Mouse (Mus musculus) heart, embryonic 13.5 days (tissue): ENCODE results near the gene Itga9. TPM values are rescaled to one million over a fixed set of nuclear protein-coding genes. Genes with fewer than 3 reads are reported as not detected.

Experiments used
- ATAC-seq: fragments of 200-750 bp; cut with Nextera tagmentation; 2 replicates; pipeline ENCODE4 v1.8.0; 2017; ENCODE audit warnings: moderate TSS enrichment; ENCODE audit not compliant: insufficient number of reproducible peaks, low FRiP score, low TSS enrichment; ENCODE audit errors: extremely low read depth
- H3K27ac ChIP-seq: fragments of 300-500 bp; sonication (generic); replicated peaks from 2 replicates; pipeline ENCODE4 v1.5.1; 2015; ENCODE audit warnings: moderate library complexity, mild to moderate bottlenecking, inconsistent platforms
- H3K27me3 ChIP-seq: fragments of 300-500 bp; sonication (generic); replicated peaks from 2 replicates; pipeline ENCODE4 v1.6.1; 2015; ENCODE audit warnings: mild to moderate bottlenecking, inconsistent platforms
- H3K36me3 ChIP-seq: fragments of 300-500 bp; sonication (generic); 2 replicates; pipeline ENCODE4 v1.6.1; 2015; ENCODE audit warnings: mild to moderate bottlenecking, inconsistent platforms
- H3K4me1 ChIP-seq: fragments of 300-500 bp; sonication (generic); 2 replicates; pipeline ENCODE4 v1.6.1; 2015; ENCODE audit warnings: inconsistent platforms
- H3K4me2 ChIP-seq: fragments of 300-500 bp; sonication (generic); 2 replicates; pipeline ENCODE4 v1.6.1; 2015; ENCODE audit warnings: inconsistent platforms, mild to moderate bottlenecking, moderate library complexity
- H3K4me3 ChIP-seq: fragments of 300-500 bp; sonication (generic); 2 replicates; pipeline ENCODE4 v1.5.1; 2015; ENCODE audit warnings: moderate library complexity, mild to moderate bottlenecking, inconsistent platforms
- H3K9ac ChIP-seq: fragments of 300-500 bp; sonication (generic); 2 replicates; pipeline ENCODE4 v1.6.1; 2015; ENCODE audit warnings: inconsistent platforms, mild to moderate bottlenecking, moderate library complexity
- H3K9me3 ChIP-seq: fragments of 300-500 bp; sonication (generic); 2 replicates; pipeline ENCODE4 v1.6.1; 2016; ENCODE audit warnings: inconsistent platforms
- WGBS: fragments of 180-500 bp; shearing (Covaris S2); methylation state at CpG from one replicate; pipeline ENCODE4 v1.1.7; 2015; ENCODE audit warnings: mixed read lengths; 5-methylcytosine and 5-hydroxymethylcytosine counted together
- polyA plus RNA-seq: library from polyadenylated mRNA; unstranded; fragments of >200 nt; fragmentation: Nextera tagmentation; extraction: Ambion mirVana; gene quantifications from 2 replicates; pipeline ENCODE4 v1.2.1, GENCODE M21; 2015

Itga9 gene
- polyA plus RNA-seq, 1 experiment from 2014 or later, result 6.5 TPM

DNA sequence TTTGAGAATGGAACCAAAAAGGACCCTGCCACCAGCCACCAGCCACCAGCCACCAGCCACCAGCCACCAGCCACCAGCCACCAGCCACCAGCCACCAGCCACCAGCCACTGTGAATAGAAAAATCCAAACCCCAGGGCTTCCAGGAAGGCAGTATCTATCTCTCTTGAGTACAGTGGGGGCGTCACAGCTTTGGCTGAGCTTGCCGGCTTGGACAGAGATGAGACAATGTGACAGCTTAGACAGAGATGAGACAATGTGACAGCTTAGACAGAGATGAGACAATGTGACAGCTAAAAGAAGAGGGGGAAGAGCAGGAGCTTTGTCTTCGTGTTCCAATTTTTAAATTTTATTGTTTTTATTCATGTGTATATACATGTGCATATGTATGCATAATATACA lies 49.2 kb downstream of the Itga9 start:
- Histone ChIP-seq H3K4me1 (peaks cover 36% of the 10 kb centered on the region), H3K4me2 (no peak overlapping the region), H3K36me3 (peaks cover 36% of the 10 kb centered on the region), H3K9ac (no peak overlapping the region), H3K4me3 (no peak overlapping the region), H3K9me3 (no peaks in the 10 kb centered on the region), H3K27me3 (no peaks in the 10 kb centered on the region), H3K27ac (no peak overlapping the region)
- no peak for ATAC-seq
- 71% methylated on average over 3 of the region's 3 CpGs for WGBS

DNA sequence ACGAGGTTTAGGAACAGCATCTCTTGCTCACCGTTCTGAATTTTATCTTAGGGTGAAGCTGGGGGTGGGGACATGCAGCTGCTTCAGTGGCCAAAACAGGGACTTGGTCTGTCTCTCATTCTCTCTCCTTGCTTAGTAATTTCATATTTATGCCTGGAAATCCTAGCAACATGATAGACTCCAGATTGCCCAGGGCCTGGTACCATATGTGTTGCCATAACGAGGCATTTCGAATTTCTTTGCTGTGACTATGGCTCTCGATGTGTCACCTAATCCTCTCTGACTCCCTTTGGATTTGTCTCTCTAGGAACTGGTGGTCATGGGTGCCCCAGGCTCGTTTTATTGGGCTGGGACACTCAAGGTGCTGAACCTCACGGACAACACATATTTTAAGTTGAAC lies 51.7 kb downstream of the Itga9 start:
- no peak for ATAC-seq
- Histone ChIP-seq H3K27ac (no peak overlapping the region), H3K9me3 (no peaks in the 10 kb centered on the region), H3K4me2 (no peak overlapping the region), H3K4me3 (no peak overlapping the region), H3K36me3 (peaks cover 50% of the 10 kb centered on the region), H3K9ac (no peak overlapping the region), H3K27me3 (no peaks in the 10 kb centered on the region), H3K4me1 (peaks cover 31% of the 10 kb centered on the region)
- 81% methylated on average over 7 of the region's 7 CpGs for WGBS

DNA sequence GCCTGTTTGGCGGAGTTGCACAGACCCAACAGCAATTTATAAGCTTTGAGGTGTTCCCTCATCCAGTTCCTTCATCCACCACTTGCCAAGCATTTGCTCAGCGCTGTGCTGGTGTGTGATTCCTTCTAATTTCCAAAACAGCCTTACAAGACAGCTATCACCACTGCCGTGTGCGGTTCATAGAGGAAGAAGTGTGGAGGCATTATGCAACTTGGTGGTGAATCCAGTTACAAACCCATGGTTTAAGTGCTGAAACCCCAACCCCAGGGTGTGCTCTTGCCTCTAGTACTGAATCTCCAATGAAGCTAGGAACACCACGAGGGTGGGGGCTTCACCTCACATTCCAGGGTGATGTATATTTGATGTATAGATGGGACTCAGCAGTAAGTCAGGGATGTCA lies 53.3 kb downstream of the Itga9 start:
- ATAC-seq, result no peak
- WGBS, result 75% methylated on average over 5 of the region's 5 CpGs
- no peak overlapping the region for H3K4me2 ChIP-seq

DNA sequence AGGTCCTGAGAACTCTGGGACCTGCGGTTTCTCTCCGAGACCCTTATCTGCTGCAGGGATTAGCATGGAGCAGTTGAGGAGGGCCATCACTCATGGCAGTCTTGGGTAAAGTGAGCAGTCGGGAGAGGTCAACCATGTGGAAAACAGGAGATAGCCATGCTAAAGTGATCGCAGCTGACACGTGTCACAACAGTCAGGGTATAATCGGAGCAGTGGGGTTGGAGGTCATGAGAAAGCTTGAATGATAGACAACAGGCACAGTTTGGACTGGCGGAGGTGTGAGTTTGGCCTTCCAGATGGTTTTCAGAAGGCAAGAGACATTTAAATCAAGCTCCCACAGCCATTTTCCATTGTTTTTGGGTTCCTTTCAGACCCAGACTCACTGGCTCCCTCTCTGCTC lies 53.8 kb downstream of the Itga9 start:
- Histone ChIP-seq H3K4me1 (peaks cover 18% of the 10 kb centered on the region), H3K9ac (no peak overlapping the region), H3K4me2 (no peak overlapping the region), H3K4me3 (no peak overlapping the region), H3K27me3 (no peaks in the 10 kb centered on the region), H3K9me3 (no peaks in the 10 kb centered on the region), H3K36me3 (peaks cover 65% of the 10 kb centered on the region), H3K27ac (no peak overlapping the region)
- ATAC-seq, result no peak
- WGBS, result 42% methylated on average over 7 of the region's 7 CpGs

More for the DNA sequence above, 53.3 kb downstream of the Itga9 start:
- no peak overlapping the region for H3K4me3 ChIP-seq
- no peaks in the 10 kb centered on the region for H3K27me3 ChIP-seq
- peaks cover 60% of the 10 kb centered on the region for H3K36me3 ChIP-seq
- H3K9ac ChIP-seq, result no peak overlapping the region
- no peaks in the 10 kb centered on the region for H3K9me3 ChIP-seq
- no peak overlapping the region for H3K27ac ChIP-seq
- peaks cover 22% of the 10 kb centered on the region for H3K4me1 ChIP-seq

DNA sequence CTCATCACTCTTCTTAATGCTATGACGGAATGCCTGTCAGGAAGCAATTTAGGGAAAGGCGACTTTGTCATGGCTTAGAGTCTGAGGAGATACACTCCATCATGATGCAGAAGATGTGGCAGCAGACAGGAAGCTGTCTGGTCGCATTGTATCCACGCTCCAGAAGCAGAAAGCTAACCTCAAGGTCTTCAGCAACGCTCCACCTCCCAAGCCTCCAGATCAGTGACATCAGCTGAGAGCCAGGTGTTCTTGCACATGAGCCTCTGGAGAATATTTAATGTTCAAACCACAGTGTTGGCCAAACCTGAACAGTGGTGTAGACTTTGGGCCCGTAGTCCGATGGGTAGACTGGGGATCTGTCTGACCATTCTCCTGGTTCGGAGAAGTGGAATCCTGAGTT lies 55.5 kb downstream of the Itga9 start:
- no peak overlapping the region for H3K9ac ChIP-seq
- 73% methylated on average over 8 of the region's 8 CpGs for WGBS

DNA sequence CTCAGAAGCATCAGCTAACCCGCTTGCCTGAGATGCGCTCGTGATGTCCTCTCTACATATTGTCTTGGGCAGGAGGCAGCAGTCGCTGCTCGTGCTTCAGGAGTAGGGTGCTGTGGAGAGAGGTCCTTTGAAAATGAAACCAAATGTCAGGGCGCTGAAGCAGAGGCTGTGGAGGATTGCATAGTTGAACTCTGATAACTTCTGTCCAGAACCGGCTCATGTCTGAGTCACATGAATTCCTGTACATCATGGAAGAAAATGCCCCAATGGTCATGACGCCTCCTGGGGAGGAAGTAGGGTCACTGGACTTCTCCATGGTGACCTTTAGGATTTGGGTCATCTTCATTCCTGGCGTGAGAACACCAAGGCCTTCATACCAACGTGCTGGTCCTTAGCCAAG lies 56.0 kb downstream of the Itga9 start:
- peaks cover 16% of the 10 kb centered on the region for H3K4me1 ChIP-seq
- peaks cover 80% of the 10 kb centered on the region for H3K36me3 ChIP-seq
- H3K4me2 ChIP-seq, result no peak overlapping the region
- H3K27me3 ChIP-seq, result no peaks in the 10 kb centered on the region
- H3K9ac ChIP-seq, result no peak overlapping the region
- no peak overlapping the region for H3K4me3 ChIP-seq
- no peak overlapping the region for H3K27ac ChIP-seq
- no peak for ATAC-seq
- WGBS, result 79% methylated on average over 10 of the region's 10 CpGs
- peaks cover 4% of the 10 kb centered on the region; the same call in 1 of the 2 replicates for H3K9me3 ChIP-seq

More for the DNA sequence above, 55.5 kb downstream of the Itga9 start:
- no peak overlapping the region for H3K4me2 ChIP-seq
- H3K4me1 ChIP-seq, result peaks cover 16% of the 10 kb centered on the region
- no peak overlapping the region for H3K27ac ChIP-seq
- no peaks in the 10 kb centered on the region for H3K27me3 ChIP-seq
- no peak for ATAC-seq
- H3K4me3 ChIP-seq, result no peak overlapping the region
- H3K9me3 ChIP-seq, result peaks cover 4% of the 10 kb centered on the region; the same call in 1 of the 2 replicates
- peaks cover 80% of the 10 kb centered on the region for H3K36me3 ChIP-seq

DNA sequence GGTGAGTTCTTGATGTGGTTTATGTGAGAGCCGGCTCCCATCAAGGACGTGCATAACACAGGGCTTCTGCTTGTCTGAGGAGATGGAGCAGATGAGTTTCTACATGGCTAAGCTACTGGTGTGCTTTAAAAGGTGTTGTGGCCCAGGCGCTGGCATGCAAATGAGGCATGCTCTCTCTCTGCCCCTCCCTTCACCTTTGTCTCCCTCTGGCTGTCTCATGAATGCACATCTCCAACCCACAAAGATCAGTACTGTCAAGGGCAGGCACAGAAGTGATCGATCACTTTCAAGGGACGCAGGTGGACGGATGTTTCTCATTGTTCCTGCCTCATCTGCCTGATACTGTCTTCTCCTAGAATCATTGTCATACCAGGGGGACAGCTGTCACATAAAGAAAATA lies 57.4 kb downstream of the Itga9 start:
- WGBS, result 77% methylated on average over 6 of the region's 6 CpGs
- no peak for ATAC-seq
- H3K9ac ChIP-seq, result no peak overlapping the region
- peaks cover 4% of the 10 kb centered on the region; the same call in 1 of the 2 replicates for H3K9me3 ChIP-seq
- H3K4me3 ChIP-seq, result no peak overlapping the region
- peaks cover 16% of the 10 kb centered on the region for H3K4me1 ChIP-seq
- no peaks in the 10 kb centered on the region for H3K27me3 ChIP-seq
- H3K27ac ChIP-seq, result no peak overlapping the region
- peaks cover 81% of the 10 kb centered on the region for H3K36me3 ChIP-seq
- no peak overlapping the region for H3K4me2 ChIP-seq

DNA sequence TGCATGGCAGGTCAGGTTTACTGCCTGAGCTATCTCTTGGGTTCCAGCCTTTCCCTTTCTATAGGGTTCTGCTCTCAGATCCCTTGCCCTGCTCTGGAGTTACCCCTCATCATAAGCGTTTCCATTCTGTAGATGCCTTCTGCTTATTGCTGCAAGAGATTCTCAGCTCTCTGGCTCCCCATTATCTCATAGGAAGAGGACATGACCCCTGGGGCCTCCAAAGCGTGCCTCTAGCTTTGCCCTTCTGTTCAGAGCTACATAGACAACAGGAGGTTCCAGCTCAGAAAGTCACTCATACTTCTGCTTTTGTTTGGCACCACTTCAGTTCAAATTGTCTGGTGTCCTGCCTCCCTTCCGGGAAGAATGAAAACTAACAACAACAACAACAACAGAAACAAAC lies 59.6 kb downstream of the Itga9 start:
- no peak overlapping the region for H3K27ac ChIP-seq
- H3K9ac ChIP-seq, result no peak overlapping the region
- no peak for ATAC-seq
- H3K4me1 ChIP-seq, result peaks cover 6% of the 10 kb centered on the region
- H3K27me3 ChIP-seq, result no peaks in the 10 kb centered on the region
- WGBS, result 58% methylated on average over 3 of the region's 3 CpGs
- H3K9me3 ChIP-seq, result peaks cover 4% of the 10 kb centered on the region; the same call in 1 of the 2 replicates
- H3K36me3 ChIP-seq, result peaks cover 99% of the 10 kb centered on the region
- H3K4me2 ChIP-seq, result no peak overlapping the region
- H3K4me3 ChIP-seq, result no peak overlapping the region

DNA sequence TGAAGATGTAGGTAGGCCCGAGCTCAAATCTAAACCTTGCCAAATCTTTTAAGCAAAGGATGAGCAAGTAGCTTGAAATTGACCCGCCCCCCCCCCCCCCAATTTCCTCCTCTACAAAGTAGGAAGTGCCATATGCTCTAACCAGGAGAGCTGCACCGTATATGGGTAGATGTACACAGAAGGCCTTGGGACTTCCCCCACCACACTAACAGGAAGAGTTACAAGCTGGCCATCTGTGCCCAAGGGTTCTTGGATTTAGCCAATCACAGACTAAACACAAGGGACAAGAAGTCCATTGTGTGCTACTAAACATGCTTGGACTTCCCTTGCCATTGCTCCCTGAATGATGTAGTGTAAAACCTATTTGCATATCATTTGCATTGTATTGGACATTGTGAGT lies 63.2 kb downstream of the Itga9 start:
- no peaks in the 10 kb centered on the region for H3K27me3 ChIP-seq
- H3K4me1 ChIP-seq, result 0 out of 2 replicates have a peak, but pooled peaks cover 3% of the 10 kb centered on the region
- no peak overlapping the region for H3K4me3 ChIP-seq
- no peak overlapping the region for H3K27ac ChIP-seq
- H3K36me3 ChIP-seq, result peaks cover 80% of the 10 kb centered on the region
- H3K9me3 ChIP-seq, result peaks cover 4% of the 10 kb centered on the region; the same call in 1 of the 2 replicates
- 60% methylated on average over 3 of the region's 3 CpGs for WGBS
- no peak for ATAC-seq
- H3K9ac ChIP-seq, result no peak overlapping the region
- no peak overlapping the region for H3K4me2 ChIP-seq

DNA sequence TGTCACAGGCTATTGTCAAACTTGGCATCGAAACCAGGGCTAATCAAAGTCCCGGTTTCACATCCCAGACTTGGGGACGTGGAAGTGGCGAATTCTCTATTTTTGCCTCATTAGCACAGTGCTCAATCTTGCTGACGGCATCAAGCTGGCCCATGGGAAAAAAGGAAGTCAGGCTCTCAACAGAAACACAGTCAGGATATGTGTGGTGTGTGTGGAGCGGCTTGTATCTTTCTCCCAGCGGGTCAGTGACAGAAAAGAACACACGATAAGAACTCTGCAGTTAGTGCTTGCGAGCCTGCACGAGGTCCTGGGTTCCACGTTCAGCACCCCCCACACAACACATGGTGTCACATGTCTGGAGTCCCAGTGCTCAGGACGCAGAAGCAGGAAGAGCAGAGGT lies 67.8 kb downstream of the Itga9 start:
- no peak overlapping the region for H3K9ac ChIP-seq
- no peak overlapping the region for H3K4me2 ChIP-seq
- peaks cover 46% of the 10 kb centered on the region for H3K36me3 ChIP-seq
- H3K9me3 ChIP-seq, result no peaks in the 10 kb centered on the region
- H3K27me3 ChIP-seq, result no peaks in the 10 kb centered on the region
- no peak for ATAC-seq
- no peak overlapping the region for H3K4me3 ChIP-seq
- peaks cover 26% of the 10 kb centered on the region for H3K4me1 ChIP-seq
- WGBS, result 53% methylated on average over 12 of the region's 12 CpGs
- H3K27ac ChIP-seq, result peak overlapping the region; percentile 66

DNA sequence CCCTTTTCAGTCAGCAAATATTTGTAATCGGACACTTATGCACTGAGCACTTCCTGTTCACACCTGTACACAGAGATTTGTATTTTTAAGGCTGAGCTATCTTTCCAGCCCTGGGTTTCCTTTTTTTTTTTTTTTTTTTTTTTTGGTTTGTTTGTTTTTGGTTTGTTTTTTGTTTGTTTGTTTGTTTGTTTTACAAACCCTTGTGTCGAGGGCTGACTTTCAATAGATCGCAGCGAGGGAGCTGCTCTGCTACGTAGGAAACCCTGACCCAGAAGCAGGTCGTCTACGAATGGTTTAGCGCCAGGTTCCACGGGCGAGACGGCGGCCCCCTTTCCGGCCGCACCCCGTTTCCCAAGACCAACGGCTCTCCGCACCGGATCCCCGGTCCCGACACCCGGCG lies 68.3 kb downstream of the Itga9 start:
- H3K36me3 ChIP-seq, result peaks cover 41% of the 10 kb centered on the region
- peaks cover 26% of the 10 kb centered on the region for H3K4me1 ChIP-seq
- H3K27ac ChIP-seq, result peak overlapping the region; percentile 66
- H3K27me3 ChIP-seq, result no peaks in the 10 kb centered on the region
- ATAC-seq, result no peak
- H3K4me3 ChIP-seq, result no peak overlapping the region
- 82% methylated on average over 22 of the region's 22 CpGs for WGBS
- H3K4me2 ChIP-seq, result no peak overlapping the region
- H3K9ac ChIP-seq, result no peak overlapping the region
- H3K9me3 ChIP-seq, result no peaks in the 10 kb centered on the region

DNA sequence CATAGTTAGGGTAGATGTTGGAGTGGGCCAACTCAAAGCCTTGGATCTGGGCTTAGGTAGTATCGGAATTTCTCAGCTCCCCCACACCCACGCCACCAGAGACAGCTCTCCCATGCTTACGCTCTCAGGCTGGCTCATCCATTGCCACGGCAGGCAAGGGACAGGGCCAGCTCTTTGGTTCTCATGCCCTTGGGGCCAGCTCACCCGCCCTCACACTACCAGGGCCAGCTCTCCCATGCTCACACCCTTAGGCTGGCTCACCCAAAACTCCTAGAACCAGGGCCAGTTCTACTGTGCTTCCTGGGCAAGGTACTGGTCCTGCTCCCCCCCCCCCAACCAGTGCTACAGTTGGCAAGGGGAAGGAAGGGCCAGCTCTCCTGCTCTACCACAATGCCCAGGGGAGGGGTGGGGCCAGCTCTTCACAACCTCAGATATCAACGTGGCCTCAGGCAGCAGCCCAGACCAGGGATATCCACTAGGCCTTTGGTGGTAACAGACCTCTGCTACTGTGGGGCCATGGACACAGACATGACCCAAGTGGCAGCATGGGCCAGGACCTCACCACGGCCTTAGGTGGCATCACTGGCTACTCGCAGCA lies 69.2 kb downstream of the Itga9 start:
- Histone ChIP-seq H3K27ac (no peak overlapping the region), H3K36me3 (peaks cover 32% of the 10 kb centered on the region), H3K27me3 (no peaks in the 10 kb centered on the region), H3K4me1 (peaks cover 26% of the 10 kb centered on the region), H3K4me2 (no peak overlapping the region), H3K9ac (no peak overlapping the region), H3K9me3 (no peaks in the 10 kb centered on the region), H3K4me3 (no peak overlapping the region)
- WGBS, result 84% methylated on average over 8 of the region's 8 CpGs
- no peak for ATAC-seq
